Mouse (Mus musculus) thymus, adult 2 months (tissue): ENCODE data around the gene Baz1b. TPM values are rescaled to one million over a fixed set of nuclear protein-coding genes. Genes with fewer than 3 reads are reported as not detected.
A peak's percentile ranks its signal among the peaks of the same experiment; 100 is the strongest.

ENCODE experiments used
- DNase-seq: peaks from one replicate; pipeline ENCODE4 v3.0.0; 2021
- H3K27ac ChIP-seq: fragments of 200-500 bp; 2 replicates; pipeline ENCODE4 v1.5.1; 2012; ENCODE audit warnings: low read length, control low read depth; ENCODE audit not compliant: control insufficient read depth, insufficient read depth
- H3K27me3 ChIP-seq: fragments of 200-500 bp; 2 replicates; pipeline ENCODE4 v1.6.1; 2012; ENCODE audit warnings: mild to moderate bottlenecking, low read length, moderate library complexity, mixed read lengths; ENCODE audit not compliant: control insufficient read depth, insufficient read depth
- H3K36me3 ChIP-seq: fragments of 200-500 bp; 2 replicates; pipeline ENCODE4 v1.6.1; 2012; ENCODE audit warnings: mild to moderate bottlenecking, low read length, moderate library complexity; ENCODE audit not compliant: control insufficient read depth, insufficient read depth
- H3K4me1 ChIP-seq: fragments of 200-500 bp; replicated peaks from 2 replicates; pipeline ENCODE4 v1.6.1; 2012; ENCODE audit warnings: low read length; ENCODE audit not compliant: control insufficient read depth, insufficient read depth
- H3K4me3 ChIP-seq: fragments of 200-500 bp; 2 replicates; pipeline ENCODE4 v1.5.1; 2012; ENCODE audit warnings: mild to moderate bottlenecking, low read length, control low read depth, moderate library complexity; ENCODE audit not compliant: control insufficient read depth, insufficient read depth
- CTCF ChIP-seq: fragments of 200-500 bp; IDR thresholded peaks from 2 replicates; pipeline ENCODE4 v1.5.1; 2012; ENCODE audit warnings: mild to moderate bottlenecking, control low read depth, low read length, moderate library complexity, borderline replicate concordance; ENCODE audit not compliant: control insufficient read depth, poor library complexity, insufficient read depth; ENCODE audit errors: extremely low read depth
- POLR2A ChIP-seq: fragments of 200-500 bp; IDR thresholded peaks from 2 replicates; pipeline ENCODE4 v1.6.1; 2012; ENCODE audit warnings: mild to moderate bottlenecking, low read length, control low read depth, moderate library complexity; ENCODE audit not compliant: control insufficient read depth, poor library complexity, insufficient read depth; ENCODE audit errors: extremely low read depth
- WGBS: fragments of 180-500 bp; shearing (Covaris S2); methylation state at CpG from one replicate; pipeline ENCODE4 v1.1.7; 2018; 5-methylcytosine and 5-hydroxymethylcytosine counted together
- polyA plus RNA-seq: library from polyadenylated mRNA; depleted of rRNA; stranded (reverse); fragments of >200 nt; gene quantifications from 2 replicates; pipeline ENCODE4 v1.2.3, GENCODE M21; 2012

The Baz1b gene
- polyA plus RNA-seq, 1 experiment: 56.1 TPM

- Histone ChIP-seq H3K27me3 (no peaks in the 10 kb centered on the region), H3K36me3 (no peaks in the 10 kb centered on the region; the same call in 1 of the 2 replicates), H3K4me3 (no peak overlapping the region), H3K27ac (no peak overlapping the region), H3K4me1 (peaks cover 8% of the 10 kb centered on the region)
- no peak for DNase-seq
- 91% methylated on average over 4 of the region's 4 CpGs for WGBS
- no peak for TF ChIP-seq POLR2A
- TF ChIP-seq CTCF: no peak
Observed at GRCm38 (mm10) chr5:135166909-135167308, 20.2 kb upstream of the Baz1b start.

GRCm38 (mm10) chr5:135167469-135167868 lies 19.6 kb upstream of the Baz1b start:
- no peak overlapping the region for H3K4me3 ChIP-seq
- peaks cover 8% of the 10 kb centered on the region for H3K4me1 ChIP-seq
- no peak for TF ChIP-seq CTCF
- no peak for TF ChIP-seq POLR2A
- no peak overlapping the region for H3K27ac ChIP-seq
- no peak for DNase-seq
- WGBS: 97% methylated on average over 4 of the region's 4 CpGs
- H3K36me3 ChIP-seq: no peaks in the 10 kb centered on the region; the same call in none of the 2 replicates
- H3K27me3 ChIP-seq: no peaks in the 10 kb centered on the region

- peaks cover 6% of the 10 kb centered on the region for H3K36me3 ChIP-seq
- DNase-seq: peak; percentile 96
- H3K4me3 ChIP-seq: peak within 1 kb of the TSS; percentile 58
- peaks cover 8% of the 10 kb centered on the region for H3K4me1 ChIP-seq
- H3K27ac ChIP-seq: peak within 1 kb of the TSS; percentile 52
- TF ChIP-seq CTCF (0 out of 2 replicates have a peak, but pooled peaks have one; percentile 18), POLR2A (peak; percentile 74)
- H3K27me3 ChIP-seq: no peaks in the 10 kb centered on the region
- WGBS: 2% methylated on average over 93 of the region's 95 CpGs
Observed at GRCm38 (mm10) chr5:135168063-135169062, 18.7 kb upstream of the Baz1b start, which contains the start of gene Bcl7b. Bcl7b (plus strand) TSS chr5:135168283.

- H3K4me3 ChIP-seq: peak overlapping the region; percentile 58
- peaks cover 12% of the 10 kb centered on the region for H3K36me3 ChIP-seq
- DNase-seq: no peak
- no peak overlapping the region for H3K27ac ChIP-seq
- WGBS: 92% methylated on average over 5 of the region's 5 CpGs
- no peaks in the 10 kb centered on the region for H3K27me3 ChIP-seq
- H3K4me1 ChIP-seq: peaks cover 8% of the 10 kb centered on the region
- TF ChIP-seq POLR2A (no peak), CTCF (no peak)
Observed at GRCm38 (mm10) chr5:135169479-135169878, 17.6 kb upstream of the Baz1b start.

- 95% methylated on average over 6 of the region's 6 CpGs for WGBS
- H3K36me3 ChIP-seq: peaks cover 15% of the 10 kb centered on the region
- H3K4me1 ChIP-seq: peaks cover 8% of the 10 kb centered on the region
- H3K4me3 ChIP-seq: no peak overlapping the region
- no peaks in the 10 kb centered on the region for H3K27me3 ChIP-seq
- DNase-seq: no peak
- H3K27ac ChIP-seq: no peak overlapping the region
- TF ChIP-seq POLR2A: no peak
- no peak for TF ChIP-seq CTCF
Observed at GRCm38 (mm10) chr5:135171688-135172220, 15.3 kb upstream of the Baz1b start.

GRCm38 (mm10) chr5:135172986-135173385 lies 14.1 kb upstream of the Baz1b start:
- peaks cover 6% of the 10 kb centered on the region for H3K4me1 ChIP-seq
- H3K27ac ChIP-seq: no peak overlapping the region
- no peak overlapping the region for H3K4me3 ChIP-seq
- H3K36me3 ChIP-seq: peaks cover 27% of the 10 kb centered on the region
- no peak for DNase-seq
- TF ChIP-seq POLR2A (no peak), CTCF (no peak)
- H3K27me3 ChIP-seq: no peaks in the 10 kb centered on the region
- 96% methylated on average over 5 of the region's 5 CpGs for WGBS
